Mouse (Mus musculus) spleen, adult 2 months (tissue): Measurements from ENCODE around the gene Ncoa3.

Experiments used
- CTCF ChIP-seq: fragments of 200-500 bp; IDR thresholded peaks from 2 replicates; pipeline ENCODE4 v1.5.1; 2011; ENCODE audit warnings: mild to moderate bottlenecking, inconsistent platforms; ENCODE audit not compliant: insufficient read depth, insufficient read length, insufficient replicate concordance; ENCODE audit errors: extremely low read depth
- POLR2A ChIP-seq: fragments of 200-500 bp; IDR thresholded peaks from 2 replicates; pipeline ENCODE4 v1.6.1; 2011; ENCODE audit warnings: low read depth, low read length, inconsistent platforms

DNA sequence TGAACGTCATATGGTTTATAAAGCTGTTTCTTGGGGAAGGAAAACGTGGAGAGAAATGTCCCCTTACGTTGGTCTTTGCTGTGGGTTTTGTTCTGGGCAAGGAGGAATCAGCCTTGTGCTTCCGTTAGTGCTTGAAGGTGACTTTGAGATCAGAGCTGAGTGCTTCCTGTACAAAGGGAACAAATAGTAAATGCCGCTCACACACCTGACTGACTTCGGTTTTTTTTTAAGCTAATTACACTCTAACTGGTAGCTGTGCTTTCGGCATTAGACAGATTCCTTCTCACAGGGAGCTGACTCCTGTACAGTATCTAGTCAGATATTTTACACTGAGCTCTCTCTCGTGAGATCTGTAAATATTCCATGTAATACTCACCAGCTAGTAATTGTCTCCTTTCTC lies 29.9 kb downstream of the Ncoa3 start:
- TF ChIP-seq CTCF (no peak), POLR2A (no peak)
